In the genomic region with DNA sequence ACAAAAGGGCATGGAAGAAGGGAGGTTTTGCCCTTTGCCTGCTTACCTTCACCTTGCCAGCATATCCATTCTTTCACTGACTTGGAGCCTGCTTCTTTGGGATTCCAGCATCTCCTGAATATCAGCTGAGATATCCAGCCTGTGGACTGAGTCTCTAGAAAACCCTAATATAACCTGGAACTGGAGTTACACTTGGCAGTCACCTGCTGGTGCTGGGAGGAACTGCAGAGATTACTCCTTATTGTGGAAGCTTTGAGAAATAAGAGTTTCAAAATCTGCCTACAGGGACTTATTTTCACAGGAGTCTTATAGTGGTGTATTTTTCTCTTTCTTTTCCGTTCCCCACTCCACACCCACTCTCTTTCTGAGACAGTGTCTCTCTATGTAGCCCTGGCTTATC, we compare ENCODE assay signal across 10 mouse cellular contexts. TPM values are rescaled to one million over a fixed set of nuclear protein-coding genes. Genes with fewer than 3 reads are reported as not detected.
DNase-seq lines count a peak whose midpoint lies in the region; ATAC-seq lines count a peak whose summit lies in the region.
"Had no signal": no experiment of that assay in that cellular context is flagged by ENCODE, and none has a peak within 500 bp of the region (broad histone marks: within the 10 kb centered on the region; RNA-seq: fewer than 3 reads in every experiment).

No protein-coding gene starts in this region.

- H3K27me3 ChIP-seq in heart, embryonic 10.5 days (ENCODE audit: insufficient read depth, poor library complexity, severe bottlenecking), result no peaks in the 10 kb centered on the region
- H3K27me3 ChIP-seq in forebrain, embryonic 10.5 days (ENCODE audit: poor library complexity, severe bottlenecking), result no peaks in the 10 kb centered on the region
- H3K27me3 ChIP-seq: hindbrain, embryonic 15.5 days had no signal

- no peaks in the 10 kb centered on the region for H3K36me3 ChIP-seq in heart, embryonic 10.5 days
- H3K36me3 ChIP-seq in forebrain, embryonic 10.5 days (replicated peaks), result no peaks in the 10 kb centered on the region
- H3K36me3 ChIP-seq: hindbrain, embryonic 15.5 days had no signal

- WGBS in heart, embryonic 10.5 days, result 53% methylated on average over 1 of the region's 1 CpGs
- 58% methylated on average over 1 of the region's 1 CpGs for WGBS in forebrain, embryonic 10.5 days

- peak; percentile 60 for ATAC-seq in frontal cortex, adult (ENCODE audit: low TSS enrichment)

- peaks cover 6% of the 10 kb centered on the region; the same call in 1 of the 2 replicates for H3K4me1 ChIP-seq in heart, embryonic 10.5 days
- peaks cover 8% of the 10 kb centered on the region for H3K4me1 ChIP-seq in forebrain, embryonic 10.5 days

- peak; percentile 63 for DNase-seq in heart, adult 11 months
- no peak for DNase-seq in heart, embryonic 10.5 days (ENCODE audit: low spot score)
- peak; percentile 45 for DNase-seq in urinary bladder, postnatal 14 days (ENCODE audit: low spot score)
- DNase-seq in urinary bladder, adult 2 months (ENCODE audit: low spot score), result no peak
- peak; percentile 72 to 82 for DNase-seq in left cerebral cortex, postnatal 14 days (ENCODE audit: low spot score in 2 of 2)
- DNase-seq in right cerebral cortex, adult 18-20 months, result peak; percentile 58
- no peak for DNase-seq in forebrain, embryonic 10.5 days (ENCODE audit: extremely low spot score, low spot score)

- intact Hi-C loops in left cerebral cortex, postnatal 14 days (cut with DNase I), result loop anchor here (5.0 kb wide), 1 partner anchor 350 kb away; the partner anchor contains the start of genes Dram1 and Gnptab

- H3K9me3 ChIP-seq in heart, embryonic 10.5 days, result no peaks in the 10 kb centered on the region
- no peaks in the 10 kb centered on the region for H3K9me3 ChIP-seq in forebrain, embryonic 10.5 days
- H3K9me3 ChIP-seq: hindbrain, embryonic 15.5 days had no signal

- no peak overlapping the region for H3K4me3 ChIP-seq in heart, embryonic 10.5 days
- H3K4me3 ChIP-seq in forebrain, embryonic 10.5 days, result no peak overlapping the region
- H3K4me3 ChIP-seq: hindbrain, embryonic 15.5 days; myocyte had no signal

- no peak overlapping the region for H3K27ac ChIP-seq in heart, embryonic 10.5 days
- H3K27ac ChIP-seq in forebrain, embryonic 10.5 days, result no peak overlapping the region
- H3K27ac ChIP-seq: hindbrain, embryonic 15.5 days had no signal

RNA-seq across cellular contexts. Expression of gene Arl1, which starts 3.5 kb away (rescaled TPM):
- polyA plus RNA-seq in heart, embryonic 10.5 days (2016; fragmentation: Nextera tagmentation; extraction: Ambion mirVana), result 149 and 156 TPM in 2 replicates
- polyA plus RNA-seq in urinary bladder, adult 2 months (2012; rRNA removed), result 140 and 152 TPM in 2 replicates
- 100 to 1,000 TPM; 114 to 119 TPM for total RNA-seq in left cerebral cortex, postnatal 14 days (2021)
- polyA plus RNA-seq in forebrain, embryonic 10.5 days (2016; fragmentation: Nextera tagmentation; extraction: Ambion mirVana), result 157 TPM in 2 replicates

RNA-seq across cellular contexts. Expression of gene Spic, which starts 42.3 kb away (rescaled TPM):
- polyA plus RNA-seq in heart, embryonic 10.5 days (2016; fragmentation: Nextera tagmentation; extraction: Ambion mirVana), result not detected in 2 replicates
- 0.43 and 0.59 TPM in 2 replicates for polyA plus RNA-seq in urinary bladder, adult 2 months (2012; rRNA removed)
- not detected for total RNA-seq in left cerebral cortex, postnatal 14 days (2021)
- not detected in 2 replicates for polyA plus RNA-seq in forebrain, embryonic 10.5 days (2016; fragmentation: Nextera tagmentation; extraction: Ambion mirVana)
- polyA plus RNA-seq: hindbrain, embryonic 15.5 days; myocyte had no signal

Comparison
In these comparisons a context has a peak if more than half of its experiments do, and no peak if none do; other contexts are left out.
1. DNase-seq: peak in heart, adult 11 months (single experiment), urinary bladder, postnatal 14 days (single experiment), left cerebral cortex, postnatal 14 days (2 of 2) and right cerebral cortex, adult 18-20 months (single experiment); none in heart, embryonic 10.5 days (single experiment), urinary bladder, adult 2 months (single experiment) and forebrain, embryonic 10.5 days (single experiment).